Mouse (Mus musculus) kidney, adult 2 months (tissue): ENCODE measurements around the gene Sec1.

Experiments used
- CTCF ChIP-seq: fragments of 200-500 bp; conservative IDR thresholded peaks from 2 replicates; pipeline ENCODE4 v1.5.1; 2011; ENCODE audit warnings: low read depth, mild to moderate bottlenecking, control low read depth, low read length, moderate library complexity, mixed read lengths; ENCODE audit not compliant: insufficient read depth, insufficient read length
- POLR2A ChIP-seq: fragments of 200-500 bp; IDR thresholded peaks from one replicate; pipeline ENCODE4 v1.6.1; 2011; ENCODE audit warnings: low read depth, low read length, control low read depth

DNA sequence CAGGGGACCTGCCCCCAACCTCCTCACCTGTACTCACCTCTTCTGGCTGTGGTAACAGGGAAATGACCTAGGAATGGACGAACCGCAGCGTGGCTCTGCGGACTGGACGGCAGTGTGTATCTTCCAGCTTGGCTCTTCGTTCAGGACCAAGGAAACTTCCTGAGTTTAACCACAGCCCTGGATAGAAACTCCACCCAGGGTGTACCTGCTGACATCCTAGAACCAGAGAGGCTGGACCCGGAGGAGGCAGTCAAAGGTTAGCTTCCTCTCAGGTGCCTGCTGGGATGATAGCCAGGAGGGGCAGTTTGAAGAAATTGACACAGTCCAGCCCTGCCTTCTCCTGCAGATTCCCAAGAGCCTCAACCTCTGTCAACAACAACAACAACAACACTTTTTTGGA lies 28.0 kb downstream of the Sec1 start, which contains the start of gene Fut2:
- no peak for TF ChIP-seq CTCF
- TF ChIP-seq POLR2A: no peak
